Mouse (Mus musculus) midbrain, embryonic 15.5 days (tissue): ENCODE results near the gene Ccdc84. TPM values are rescaled to one million over a fixed set of nuclear protein-coding genes. Genes with fewer than 3 reads are reported as not detected.

Experiments used
- ATAC-seq: fragments of 200-750 bp; cut with Nextera tagmentation; replicated peaks from 2 replicates; pipeline ENCODE4 v1.8.0; 2017; ENCODE audit warnings: moderate TSS enrichment
- H3K27ac ChIP-seq: fragments of 300-500 bp; sonication (generic); 2 replicates; pipeline ENCODE4 v1.5.1; 2015; ENCODE audit warnings: mild to moderate bottlenecking, inconsistent platforms
- H3K27me3 ChIP-seq: fragments of 300-500 bp; sonication (generic); replicated peaks from 2 replicates; pipeline ENCODE4 v1.6.1; 2015; ENCODE audit warnings: inconsistent platforms
- H3K36me3 ChIP-seq: fragments of 300-500 bp; sonication (generic); replicated peaks from 2 replicates; pipeline ENCODE4 v1.6.1; 2015; ENCODE audit warnings: inconsistent platforms
- H3K4me1 ChIP-seq: fragments of 300-500 bp; sonication (generic); 2 replicates; pipeline ENCODE4 v1.6.1; 2015; ENCODE audit warnings: inconsistent platforms
- H3K4me2 ChIP-seq: fragments of 300-500 bp; sonication (generic); 2 replicates; pipeline ENCODE4 v1.6.1; 2015; ENCODE audit warnings: inconsistent platforms, mild to moderate bottlenecking, moderate library complexity
- H3K4me3 ChIP-seq: fragments of 300-500 bp; sonication (generic); 2 replicates; pipeline ENCODE4 v1.5.1; 2015; ENCODE audit warnings: mild to moderate bottlenecking, inconsistent platforms
- H3K9ac ChIP-seq: fragments of 300-500 bp; sonication (generic); 2 replicates; pipeline ENCODE4 v1.6.1; 2015; ENCODE audit warnings: mild to moderate bottlenecking, inconsistent platforms
- H3K9me3 ChIP-seq: fragments of 300-500 bp; sonication (generic); 2 replicates; pipeline ENCODE4 v1.6.1; 2016; ENCODE audit warnings: inconsistent platforms
- WGBS: fragments of 180-500 bp; shearing (Covaris S2); methylation state at CpG from one replicate; pipeline ENCODE4 v1.1.7; 2015; ENCODE audit warnings: mixed read lengths; 5-methylcytosine and 5-hydroxymethylcytosine counted together
- polyA plus RNA-seq: library from polyadenylated mRNA; unstranded; fragments of >200 nt; fragmentation: Nextera tagmentation; extraction: Ambion mirVana; gene quantifications from 2 replicates; pipeline ENCODE4 v1.2.1, GENCODE M21; 2015

The Ccdc84 gene
- polyA plus RNA-seq, 1 experiment from 2014 or later = 37.6 TPM

- H3K9ac ChIP-seq = no peak overlapping the region
- H3K27ac ChIP-seq = no peak overlapping the region
- H3K9me3 ChIP-seq = no peaks in the 10 kb centered on the region
- WGBS = 91% methylated on average over 3 of the region's 3 CpGs
- peaks cover 48% of the 10 kb centered on the region for H3K36me3 ChIP-seq
- no peak overlapping the region; the same call in 1 of the 2 replicates for H3K4me2 ChIP-seq
- peaks cover 28% of the 10 kb centered on the region for H3K4me1 ChIP-seq
- no peak for ATAC-seq
- no peaks in the 10 kb centered on the region for H3K27me3 ChIP-seq
- no peak overlapping the region for H3K4me3 ChIP-seq
Measured at GRCm38 (mm10) chr9:44405011-44405410, 13.4 kb downstream of the Ccdc84 start.

- H3K27me3 ChIP-seq = no peaks in the 10 kb centered on the region
- ATAC-seq = no peak
- no peaks in the 10 kb centered on the region for H3K9me3 ChIP-seq
- H3K27ac ChIP-seq = no peak overlapping the region
- peaks cover 45% of the 10 kb centered on the region for H3K36me3 ChIP-seq
- H3K4me2 ChIP-seq = no peak overlapping the region
- no peak overlapping the region for H3K4me3 ChIP-seq
- WGBS = 88% methylated on average over 4 of the region's 4 CpGs
- no peak overlapping the region for H3K9ac ChIP-seq
- H3K4me1 ChIP-seq = peaks cover 40% of the 10 kb centered on the region
Measured at GRCm38 (mm10) chr9:44401081-44401480, 17.3 kb downstream of the Ccdc84 start.

- ATAC-seq = no peak
- Histone ChIP-seq H3K9me3 (no peaks in the 10 kb centered on the region), H3K4me2 (no peak overlapping the region), H3K27me3 (no peaks in the 10 kb centered on the region), H3K4me1 (peaks cover 31% of the 10 kb centered on the region), H3K27ac (no peak overlapping the region), H3K36me3 (peaks cover 45% of the 10 kb centered on the region), H3K4me3 (no peak overlapping the region), H3K9ac (no peak overlapping the region)
- 93% methylated on average over 6 of the region's 6 CpGs for WGBS
Measured at GRCm38 (mm10) chr9:44399795-44400114, 18.6 kb downstream of the Ccdc84 start.

GRCm38 (mm10) chr9:44399114-44399794 is 19.1 kb downstream of the Ccdc84 start:
- ATAC-seq = no peak
- H3K4me3 ChIP-seq = no peak overlapping the region
- peaks cover 28% of the 10 kb centered on the region for H3K4me1 ChIP-seq
- H3K4me2 ChIP-seq = no peak overlapping the region
- H3K9ac ChIP-seq = no peak overlapping the region
- H3K9me3 ChIP-seq = no peaks in the 10 kb centered on the region
- H3K36me3 ChIP-seq = peaks cover 40% of the 10 kb centered on the region
- no peaks in the 10 kb centered on the region for H3K27me3 ChIP-seq
- H3K27ac ChIP-seq = no peak overlapping the region
- WGBS = 83% methylated on average over 13 of the region's 13 CpGs

GRCm38 (mm10) chr9:44398551-44398950 is 19.8 kb downstream of the Ccdc84 start:
- WGBS = 86% methylated on average over 9 of the region's 9 CpGs
- no peak for ATAC-seq
- Histone ChIP-seq H3K9me3 (no peaks in the 10 kb centered on the region), H3K36me3 (peaks cover 33% of the 10 kb centered on the region; the same call in 1 of the 2 replicates), H3K27ac (no peak overlapping the region), H3K27me3 (no peaks in the 10 kb centered on the region), H3K4me3 (peak overlapping the region; percentile 94; the same call in 1 of the 2 replicates), H3K4me2 (peak overlapping the region; percentile 93), H3K9ac (peak overlapping the region; percentile 92; the same call in 1 of the 2 replicates), H3K4me1 (peaks cover 28% of the 10 kb centered on the region)

- WGBS = 15% methylated on average over 4 of the region's 4 CpGs
Measured at GRCm38 (mm10) chr9:44398087-44398486, 20.3 kb downstream of the Ccdc84 start.

GRCm38 (mm10) chr9:44396684-44397411 is 21.5 kb downstream of the Ccdc84 start, which contains the start of gene Slc37a4:
Slc37a4 (plus strand) TSS chr9:44396852.
- Histone ChIP-seq H3K9ac (peak within 1 kb of the TSS; percentile 92), H3K4me3 (peak within 1 kb of the TSS; percentile 94), H3K4me1 (peaks cover 28% of the 10 kb centered on the region), H3K4me2 (peak within 1 kb of the TSS; percentile 93), H3K9me3 (no peaks in the 10 kb centered on the region), H3K27ac (peak within 1 kb of the TSS; percentile 89), H3K36me3 (peaks cover 20% of the 10 kb centered on the region; the same call in 1 of the 2 replicates), H3K27me3 (no peaks in the 10 kb centered on the region)
- WGBS = under 1% methylated on average over 43 of the region's 43 CpGs
- peak; percentile 98 for ATAC-seq

More at GRCm38 (mm10) chr9:44398087-44398486, 20.3 kb downstream of the Ccdc84 start:
- Histone ChIP-seq H3K4me2 (peak overlapping the region; percentile 93), H3K27me3 (no peaks in the 10 kb centered on the region), H3K4me3 (peak overlapping the region; percentile 94), H3K4me1 (peaks cover 28% of the 10 kb centered on the region), H3K9me3 (no peaks in the 10 kb centered on the region), H3K27ac (peak overlapping the region; percentile 4; the same call in 1 of the 2 replicates), H3K9ac (peak overlapping the region; percentile 92; the same call in 1 of the 2 replicates), H3K36me3 (peaks cover 29% of the 10 kb centered on the region; the same call in 1 of the 2 replicates)
- no peak for ATAC-seq

- peak; percentile 9; the same call in 1 of the 2 replicates for ATAC-seq
- WGBS = 33% methylated on average over 4 of the region's 4 CpGs
- Histone ChIP-seq H3K36me3 (peaks cover 40% of the 10 kb centered on the region), H3K9ac (no peak overlapping the region), H3K9me3 (no peaks in the 10 kb centered on the region), H3K27ac (no peak overlapping the region), H3K4me2 (no peak overlapping the region), H3K4me3 (no peak overlapping the region), H3K4me1 (0 out of 2 replicates have a peak, but pooled peaks cover 5% of the 10 kb centered on the region), H3K27me3 (no peaks in the 10 kb centered on the region)
Measured at GRCm38 (mm10) chr9:44391466-44391865, 26.9 kb downstream of the Ccdc84 start.

GRCm38 (mm10) chr9:44389273-44389672 is 29.1 kb downstream of the Ccdc84 start:
- no peak for ATAC-seq
- no peak overlapping the region for H3K9ac ChIP-seq
- no peaks in the 10 kb centered on the region for H3K9me3 ChIP-seq
- no peaks in the 10 kb centered on the region for H3K4me1 ChIP-seq
- no peak overlapping the region for H3K4me3 ChIP-seq
- WGBS = 61% methylated on average over 8 of the region's 8 CpGs
- no peak overlapping the region for H3K27ac ChIP-seq
- H3K27me3 ChIP-seq = no peaks in the 10 kb centered on the region
- H3K36me3 ChIP-seq = peaks cover 62% of the 10 kb centered on the region
- no peak overlapping the region for H3K4me2 ChIP-seq

GRCm38 (mm10) chr9:44387221-44387620 is 31.1 kb downstream of the Ccdc84 start:
- no peaks in the 10 kb centered on the region for H3K4me1 ChIP-seq
- H3K9me3 ChIP-seq = no peaks in the 10 kb centered on the region

GRCm38 (mm10) chr9:44384596-44384995 is 33.8 kb downstream of the Ccdc84 start:
- no peak overlapping the region for H3K27ac ChIP-seq
- 93% methylated on average over 13 of the region's 13 CpGs for WGBS

More at GRCm38 (mm10) chr9:44387221-44387620, 31.1 kb downstream of the Ccdc84 start:
- Histone ChIP-seq H3K27me3 (no peaks in the 10 kb centered on the region), H3K4me2 (no peak overlapping the region), H3K4me3 (no peak overlapping the region), H3K27ac (no peak overlapping the region), H3K9ac (no peak overlapping the region), H3K36me3 (peaks cover 81% of the 10 kb centered on the region)
- no peak for ATAC-seq
- WGBS = 73% methylated on average over 3 of the region's 3 CpGs

GRCm38 (mm10) chr9:44379862-44380261 is 38.5 kb downstream of the Ccdc84 start:
- peak overlapping the region; percentile 77 for H3K4me3 ChIP-seq
- H3K9ac ChIP-seq = peak overlapping the region; percentile 80
- peak overlapping the region; percentile 87 for H3K4me2 ChIP-seq
- H3K27ac ChIP-seq = peak overlapping the region; percentile 87
- 11% methylated on average over 15 of the region's 15 CpGs for WGBS
- peaks cover 38% of the 10 kb centered on the region for H3K36me3 ChIP-seq
- H3K27me3 ChIP-seq = no peaks in the 10 kb centered on the region
- ATAC-seq = peak; percentile 51
- H3K9me3 ChIP-seq = no peaks in the 10 kb centered on the region
- H3K4me1 ChIP-seq = peaks cover 17% of the 10 kb centered on the region

More at GRCm38 (mm10) chr9:44384596-44384995, 33.8 kb downstream of the Ccdc84 start:
- peaks cover 79% of the 10 kb centered on the region for H3K36me3 ChIP-seq
- no peaks in the 10 kb centered on the region for H3K9me3 ChIP-seq
- H3K4me1 ChIP-seq = peaks cover 12% of the 10 kb centered on the region
- ATAC-seq = no peak
- no peak overlapping the region for H3K9ac ChIP-seq
- no peaks in the 10 kb centered on the region for H3K27me3 ChIP-seq
- H3K4me3 ChIP-seq = no peak overlapping the region
- H3K4me2 ChIP-seq = no peak overlapping the region
